Comparison of ENCODE assay signal across 13 mouse cellular contexts in genomic region chr13:97341218-97341889, GRCm38 (mm10).
DNase-seq lines count a peak whose midpoint lies in the region; ATAC-seq and TF ChIP-seq lines count a peak whose summit lies in the region.
"Had no signal": no experiment of that assay in that cellular context is flagged by ENCODE, and none has a peak within 500 bp of the region (broad histone marks: within the 10 kb centered on the region; RNA-seq: fewer than 3 reads in every experiment).

No protein-coding gene starts in this region.

- no peak overlapping the region for H3K27ac ChIP-seq in lung, embryonic 14.5 days (ENCODE audit: low read depth)
- peak overlapping the region; percentile 28; the same call in 1 of the 2 replicates for H3K27ac ChIP-seq in intestine, postnatal 0 days (ENCODE audit: low read depth, low read length)
- H3K27ac ChIP-seq in stomach, postnatal 0 days (replicated peaks): peak overlapping the region; percentile 14; the same call in 1 of the 2 replicates
- H3K27ac ChIP-seq: heart, embryonic 15.5 days; lung, embryonic 15.5 days; midbrain, embryonic 15.5 days had no signal

- no peak overlapping the region for H3K9ac ChIP-seq in lung, embryonic 14.5 days
- H3K9ac ChIP-seq in intestine, postnatal 0 days (ENCODE audit: low read depth, low read length): no peak overlapping the region
- H3K9ac ChIP-seq in stomach, postnatal 0 days (ENCODE audit: low read length): no peak overlapping the region
- H3K9ac ChIP-seq: heart, embryonic 15.5 days; lung, embryonic 15.5 days; midbrain, embryonic 15.5 days had no signal

- H3K4me3 ChIP-seq in lung, embryonic 14.5 days (ENCODE audit: low read depth, low read length): no peak overlapping the region
- H3K4me3 ChIP-seq in intestine, postnatal 0 days (ENCODE audit: low read depth, low read length): no peak overlapping the region
- H3K4me3 ChIP-seq in stomach, postnatal 0 days (ENCODE audit: low read depth, low read length): no peak overlapping the region
- H3K4me3 ChIP-seq: heart, embryonic 15.5 days; lung, embryonic 15.5 days; midbrain, embryonic 15.5 days had no signal

- peaks cover 13% of the 10 kb centered on the region; the same call in 1 of the 2 replicates for H3K4me1 ChIP-seq in lung, embryonic 14.5 days (ENCODE audit: insufficient read depth)
- peaks cover 16% of the 10 kb centered on the region for H3K4me1 ChIP-seq in intestine, postnatal 0 days (replicated peaks; ENCODE audit: control insufficient read depth, insufficient read depth, low read length)
- no peaks in the 10 kb centered on the region for H3K4me1 ChIP-seq in stomach, postnatal 0 days (replicated peaks; ENCODE audit: control insufficient read depth, insufficient read depth)

- WGBS in lung, embryonic 14.5 days: 38% methylated on average over 7 of the region's 7 CpGs
- WGBS in intestine, postnatal 0 days: 21% methylated on average over 7 of the region's 7 CpGs
- WGBS in stomach, postnatal 0 days: 22% methylated on average over 7 of the region's 7 CpGs

- no peak for TF ChIP-seq CTCF in lung, embryonic 14.5 days (IDR thresholded peaks at IDR 0.05; ENCODE audit: low read depth)
- no peak for TF ChIP-seq CTCF in intestine, postnatal 0 days (IDR thresholded peaks at IDR 0.05; ENCODE audit: low read depth)
- no peak for TF ChIP-seq CTCF in stomach, postnatal 0 days (IDR thresholded peaks at IDR 0.05; ENCODE audit: low read depth)

- ATAC-seq in lung, embryonic 14.5 days (ENCODE audit: insufficient read depth): no peak
- no peak for ATAC-seq in intestine, postnatal 0 days
- ATAC-seq in stomach, postnatal 0 days (ENCODE audit: low FRiP score, low TSS enrichment): peak; percentile 39; the same call in 1 of the 2 replicates
- ATAC-seq: midbrain, embryonic 15.5 days; Patski had no signal

- no peak overlapping the region for H3K4me2 ChIP-seq in lung, embryonic 14.5 days
- H3K4me2 ChIP-seq in intestine, postnatal 0 days (replicated peaks; ENCODE audit: low read depth): peak overlapping the region; percentile 32; the same call in 1 of the 2 replicates
- H3K4me2 ChIP-seq in stomach, postnatal 0 days (replicated peaks; ENCODE audit: low read depth): no peak overlapping the region
- H3K4me2 ChIP-seq: heart, embryonic 15.5 days; lung, embryonic 15.5 days; midbrain, embryonic 15.5 days had no signal

- TF ChIP-seq EP300 in stomach, postnatal 0 days (optimal IDR thresholded peaks at IDR 0.05): no peak

- H3K9me3 ChIP-seq in lung, embryonic 14.5 days (ENCODE audit: low read depth, low read length): no peaks in the 10 kb centered on the region; the same call in 1 of the 2 replicates
- H3K9me3 ChIP-seq in intestine, postnatal 0 days (ENCODE audit: control insufficient read depth): no peaks in the 10 kb centered on the region
- no peaks in the 10 kb centered on the region for H3K9me3 ChIP-seq in stomach, postnatal 0 days (ENCODE audit: control insufficient read depth, low read length)
- H3K9me3 ChIP-seq: heart, embryonic 15.5 days; lung, embryonic 15.5 days had no signal

- no peaks in the 10 kb centered on the region for H3K27me3 ChIP-seq in lung, embryonic 14.5 days (ENCODE audit: insufficient read depth, low read length)
- no peaks in the 10 kb centered on the region for H3K27me3 ChIP-seq in intestine, postnatal 0 days (replicated peaks; ENCODE audit: control insufficient read depth, insufficient read depth, low read length)
- no peaks in the 10 kb centered on the region for H3K27me3 ChIP-seq in stomach, postnatal 0 days (ENCODE audit: control insufficient read depth, insufficient read depth, low read length)
- H3K27me3 ChIP-seq: heart, embryonic 15.5 days; lung, embryonic 15.5 days; midbrain, embryonic 15.5 days; Patski had no signal

- peak; percentile 74 to 81 for DNase-seq in cerebellum, postnatal 10 days
- no peak for DNase-seq in cerebellum, adult 11 months
- peak; percentile 32 for DNase-seq in lung, embryonic 14.5 days
- DNase-seq in lung, adult 18-20 months: no peak
- no peak for DNase-seq in stomach, postnatal 0 days (ENCODE audit: low spot score)
- no peak for DNase-seq in heart, adult 11 months
- DNase-seq in MN1 (ENCODE audit: low spot score): no peak
- DNase-seq: spleen, adult 18-20 months had no signal

- H3K36me3 ChIP-seq in lung, embryonic 14.5 days (ENCODE audit: insufficient read depth): no peaks in the 10 kb centered on the region
- no peaks in the 10 kb centered on the region for H3K36me3 ChIP-seq in intestine, postnatal 0 days (ENCODE audit: control insufficient read depth, insufficient read depth)
- no peaks in the 10 kb centered on the region for H3K36me3 ChIP-seq in stomach, postnatal 0 days (ENCODE audit: control insufficient read depth, insufficient read depth, low read length)
- H3K36me3 ChIP-seq: heart, embryonic 15.5 days; lung, embryonic 15.5 days; midbrain, embryonic 15.5 days had no signal

Comparison
In these comparisons a context has a peak if more than half of its experiments do, and no peak if none do; other contexts are left out.
1. DNase-seq: peak in cerebellum, postnatal 10 days (2 of 2) and lung, embryonic 14.5 days (single experiment); none in cerebellum, adult 11 months (single experiment), lung, adult 18-20 months (0 of 2), stomach, postnatal 0 days (single experiment), heart, adult 11 months (single experiment) and MN1 (single experiment).